ENCODE assay signal across 9 mouse cellular contexts in the genomic region with DNA sequence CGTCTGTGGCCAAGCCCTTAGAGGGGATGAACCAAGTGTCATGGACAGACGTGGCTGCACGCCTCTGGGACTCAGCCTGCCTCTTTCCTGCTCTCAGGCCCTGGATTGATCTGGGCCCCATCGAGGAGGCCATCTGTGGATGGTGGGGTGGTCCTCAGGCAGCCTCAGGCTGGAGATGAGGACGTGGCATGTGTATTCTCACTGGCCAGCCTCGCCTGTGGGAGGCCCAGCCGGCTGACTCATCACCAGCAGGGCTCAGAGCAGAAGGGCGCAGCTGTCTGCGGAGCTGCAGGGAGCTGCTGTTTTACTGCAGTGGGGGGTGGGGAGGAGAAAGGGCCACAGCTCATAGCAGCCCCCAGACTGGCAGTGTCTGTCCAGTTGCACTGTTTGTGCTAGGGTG.
DNase-seq lines count a peak whose midpoint lies in the region; ATAC-seq lines count a peak whose summit lies in the region.
"Had no signal": no experiment of that assay in that cellular context is flagged by ENCODE, and none has a peak within 500 bp of the region (broad histone marks: within the 10 kb centered on the region; RNA-seq: fewer than 3 reads in every experiment).

No protein-coding gene starts in this region.

- intact Hi-C loops in heart, postnatal 36 days (cut with DNase I) = no loop called here

- H3K27ac ChIP-seq in embryonic facial prominence, embryonic 13.5 days = 0 out of 2 replicates have a peak overlapping the region, but pooled peaks have one; percentile 16
- 0 out of 2 replicates have a peak overlapping the region, but pooled peaks have one; percentile 2 for H3K27ac ChIP-seq in lung, embryonic 16.5 days (ENCODE audit: low read length)
- H3K27ac ChIP-seq: layer of hippocampus, adult 2 months had no signal

- H3K27me3 ChIP-seq in embryonic facial prominence, embryonic 13.5 days = no peaks in the 10 kb centered on the region
- no peaks in the 10 kb centered on the region for H3K27me3 ChIP-seq in lung, embryonic 16.5 days (ENCODE audit: control insufficient read depth, insufficient read depth, low read depth, low read length)

- no peak overlapping the region for H3K4me2 ChIP-seq in embryonic facial prominence, embryonic 13.5 days
- no peak overlapping the region for H3K4me2 ChIP-seq in lung, embryonic 16.5 days (ENCODE audit: low read depth, low read length)

- peaks cover 8% of the 10 kb centered on the region for H3K4me1 ChIP-seq in embryonic facial prominence, embryonic 13.5 days
- H3K4me1 ChIP-seq in lung, embryonic 16.5 days (replicated peaks; ENCODE audit: control insufficient read depth, insufficient read depth, low read length) = no peaks in the 10 kb centered on the region; the same call in 1 of the 2 replicates

- WGBS in embryonic facial prominence, embryonic 13.5 days = 49% methylated on average over 9 of the region's 9 CpGs
- 24% methylated on average over 9 of the region's 9 CpGs for WGBS in lung, embryonic 16.5 days

- DNase-seq in right cerebral cortex, adult 2 months (ENCODE audit: low spot score in 2 of 2) = peak; percentile 40 to 48
- no peak for DNase-seq in right cerebral cortex, postnatal 10 days (ENCODE audit: low spot score in 2 of 2)
- peak; percentile 49 to 63 for DNase-seq in heart, postnatal 36 days
- DNase-seq in urinary bladder, postnatal 36 days (ENCODE audit: low spot score in 2 of 2) = peak; percentile 36 to 59
- no peak for DNase-seq in spleen, postnatal 36 days (ENCODE audit: low spot score in 2 of 2)

- H3K36me3 ChIP-seq in embryonic facial prominence, embryonic 13.5 days = no peaks in the 10 kb centered on the region
- no peaks in the 10 kb centered on the region for H3K36me3 ChIP-seq in lung, embryonic 16.5 days (ENCODE audit: control insufficient read depth, insufficient read depth, low read length)

- ATAC-seq in embryonic facial prominence, embryonic 13.5 days (ENCODE audit: insufficient number of reproducible peaks, insufficient read depth, low FRiP score, low TSS enrichment, low read depth) = 0 out of 2 replicates have a peak, but pooled peaks have one; percentile 17
- ATAC-seq in lung, embryonic 16.5 days (ENCODE audit: low read depth) = peak; percentile 85
- ATAC-seq in megakaryocyte-erythroid progenitor cell, adult 5-6 weeks (replicated peaks; ENCODE audit: low FRiP score, low TSS enrichment, poor library complexity, severe bottlenecking) = no peak

- no peak overlapping the region for H3K4me3 ChIP-seq in embryonic facial prominence, embryonic 13.5 days
- no peak overlapping the region for H3K4me3 ChIP-seq in lung, embryonic 16.5 days (ENCODE audit: low read length)
- H3K4me3 ChIP-seq: layer of hippocampus, adult 2 months had no signal

- peak overlapping the region; percentile 21; the same call in 1 of the 2 replicates for H3K9ac ChIP-seq in embryonic facial prominence, embryonic 13.5 days
- H3K9ac ChIP-seq in lung, embryonic 16.5 days (ENCODE audit: low read length) = no peak overlapping the region

- no peaks in the 10 kb centered on the region for H3K9me3 ChIP-seq in embryonic facial prominence, embryonic 13.5 days
- no peaks in the 10 kb centered on the region for H3K9me3 ChIP-seq in lung, embryonic 16.5 days (ENCODE audit: control insufficient read depth, low read length)

Comparison
In these comparisons a context has a peak if more than half of its experiments do, and no peak if none do; other contexts are left out.
1. DNase-seq: peak in right cerebral cortex, adult 2 months (2 of 2), heart, postnatal 36 days (2 of 2) and urinary bladder, postnatal 36 days (2 of 2); none in right cerebral cortex, postnatal 10 days (0 of 2) and spleen, postnatal 36 days (0 of 2).